Mouse (Mus musculus) embryonic facial prominence, embryonic 11.5 days (tissue): ENCODE data around the gene Olfr1535. TPM values are rescaled to one million over a fixed set of nuclear protein-coding genes. Genes with fewer than 3 reads are reported as not detected.

Experiments
- ATAC-seq: fragments of 200-750 bp; cut with Nextera tagmentation; replicated peaks from 2 replicates; pipeline ENCODE4 v1.8.0; 2017; ENCODE audit warnings: low read depth; ENCODE audit not compliant: insufficient number of reproducible peaks, low FRiP score, low TSS enrichment
- DNase-seq: peaks from one replicate; pipeline ENCODE4 v3.0.0-alpha.2; 2015; ENCODE audit warnings: low spot score
- H3K27ac ChIP-seq: fragments of 300-500 bp; sonication (generic); replicated peaks from 2 replicates; pipeline ENCODE4 v1.5.1; 2014; ENCODE audit warnings: mild to moderate bottlenecking, low read depth, low read length, control low read depth
- H3K27me3 ChIP-seq: fragments of 300-500 bp; sonication (generic); 2 replicates; pipeline ENCODE4 v1.6.1; 2014; ENCODE audit warnings: mild to moderate bottlenecking, low read length, moderate library complexity, mixed read lengths; ENCODE audit not compliant: control insufficient read depth, insufficient read depth
- H3K36me3 ChIP-seq: fragments of 300-500 bp; sonication (generic); replicated peaks from 2 replicates; pipeline ENCODE4 v1.6.1; 2014; ENCODE audit warnings: low read depth, mild to moderate bottlenecking, low read length, moderate library complexity, mixed read lengths; ENCODE audit not compliant: control insufficient read depth, insufficient read depth
- H3K4me1 ChIP-seq: fragments of 300-500 bp; sonication (generic); 2 replicates; pipeline ENCODE4 v1.6.1; 2014; ENCODE audit warnings: low read length, mixed read lengths; ENCODE audit not compliant: control insufficient read depth, insufficient read depth
- H3K4me2 ChIP-seq: fragments of 300-500 bp; sonication (generic); 2 replicates; pipeline ENCODE4 v1.6.1; 2014; ENCODE audit warnings: low read depth, mild to moderate bottlenecking, control low read depth, low read length, moderate library complexity
- H3K4me3 ChIP-seq: fragments of 300-500 bp; sonication (generic); 2 replicates; pipeline ENCODE4 v1.5.1; 2014; ENCODE audit warnings: low read depth, low read length, control low read depth
- H3K9ac ChIP-seq: fragments of 300-500 bp; sonication (generic); replicated peaks from 2 replicates; pipeline ENCODE4 v1.6.1; 2014; ENCODE audit warnings: mild to moderate bottlenecking, control low read depth, low read length
- H3K9me3 ChIP-seq: fragments of 300-500 bp; sonication (generic); replicated peaks from 2 replicates; pipeline ENCODE4 v1.6.1; 2016; ENCODE audit warnings: mild to moderate bottlenecking, low read length, inconsistent platforms, mixed read lengths; ENCODE audit not compliant: control insufficient read depth
- WGBS: fragments of 180-500 bp; shearing (Covaris S2); extraction: QIAGEN DNeasy Blood & Tissue Kit; methylation state at CpG from one replicate; pipeline ENCODE4 v1.1.7; 2014; 5-methylcytosine and 5-hydroxymethylcytosine counted together
- polyA plus RNA-seq: library from polyadenylated mRNA; unstranded; fragments of >200 nt; fragmentation: Nextera tagmentation; extraction: Ambion mirVana; gene quantifications from 2 replicates; pipeline ENCODE4 v1.2.1, GENCODE M21; 2014

Olfr1535 gene
- polyA plus RNA-seq, 1 experiment from 2014 or later, result not detected

DNA sequence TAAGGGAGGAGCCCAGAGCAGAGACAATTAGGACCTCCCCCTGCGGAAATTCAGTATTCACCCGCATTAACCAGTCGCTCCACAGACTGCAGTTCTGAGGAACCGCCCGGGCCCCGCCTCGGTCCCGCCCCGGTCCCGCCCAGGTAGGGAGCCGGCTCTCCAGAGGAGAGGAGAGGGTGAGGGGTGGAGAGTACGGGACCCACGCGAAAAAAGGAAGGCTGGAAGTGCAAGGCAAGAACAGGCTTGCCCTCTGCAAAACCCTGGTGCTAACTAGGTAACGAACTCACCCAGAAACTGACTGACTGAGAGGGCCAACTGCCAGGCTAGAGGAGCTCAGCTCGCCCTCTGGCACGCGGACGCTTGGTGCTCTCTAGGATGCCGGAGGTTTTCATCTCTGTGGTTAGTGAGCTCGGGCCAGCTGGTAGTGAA, 53.5 kb downstream of the Olfr1535 start:
- H3K4me2 ChIP-seq, result peak overlapping the region; percentile 42
- DNase-seq (peak; percentile 90), ATAC-seq (peak; percentile 100)
- H3K4me1 ChIP-seq, result no peaks in the 10 kb centered on the region
- H3K9me3 ChIP-seq, result no peaks in the 10 kb centered on the region
- H3K9ac ChIP-seq, result peak overlapping the region; percentile 72
- peak overlapping the region; percentile 67 for H3K4me3 ChIP-seq
- H3K27me3 ChIP-seq, result no peaks in the 10 kb centered on the region
- peak overlapping the region; percentile 59; the same call in 1 of the 2 replicates for H3K27ac ChIP-seq
- WGBS, result under 1% methylated on average over 21 of the region's 21 CpGs
- no peaks in the 10 kb centered on the region for H3K36me3 ChIP-seq

Other genes starting within 250 kb of the Olfr1535 start
- 0.41 and 0.67 TPM in 2 replicates for gene Gpx6, start 247.8 kb downstream of the Olfr1535 start, polyA plus RNA-seq
- gene Olfr1367, start 213.0 kb downstream of the Olfr1535 start, polyA plus RNA-seq, result not detected in 2 replicates
- gene Zscan12, start 197.1 kb downstream of the Olfr1535 start, polyA plus RNA-seq, result 20.5 and 21.5 TPM in 2 replicates
- 84.9 and 89.5 TPM in 2 replicates for gene Zkscan3, start 157.1 kb downstream of the Olfr1535 start, polyA plus RNA-seq
- gene Pgbd1, start 118.8 kb downstream of the Olfr1535 start, polyA plus RNA-seq, result 5.6 and 6.2 TPM in 2 replicates
- gene Zscan26, start 106.2 kb downstream of the Olfr1535 start, polyA plus RNA-seq, result 17.9 and 19.3 TPM in 2 replicates
- 1.9 and 3.1 TPM in 2 replicates for gene Nkapl, start 91.4 kb downstream of the Olfr1535 start, polyA plus RNA-seq
- 3.8 and 4.2 TPM in 2 replicates for gene Zkscan4, start 81.0 kb downstream of the Olfr1535 start, polyA plus RNA-seq
- not detected in 2 replicates for gene Gm10065, start 80.5 kb downstream of the Olfr1535 start, polyA plus RNA-seq
- gene AK157302, start 64.7 kb downstream of the Olfr1535 start, polyA plus RNA-seq, result 0.35 and 0.41 TPM in 2 replicates
- 1.9 and 5.2 TPM in 2 replicates for gene Gm11273, start 58.5 kb downstream of the Olfr1535 start, polyA plus RNA-seq
- 8.7 and 11.9 TPM in 2 replicates for gene Zkscan8, start 28.8 kb downstream of the Olfr1535 start, polyA plus RNA-seq
- 0.13 and 0.24 TPM in 2 replicates for gene Olfr1366, start 17.1 kb downstream of the Olfr1535 start, polyA plus RNA-seq
- not detected in 2 replicates for gene Olfr1364, start 21.9 kb upstream of the Olfr1535 start, polyA plus RNA-seq
- not detected in 2 replicates for gene Olfr1362, start 54.1 kb upstream of the Olfr1535 start, polyA plus RNA-seq
- gene Olfr11, start 82.6 kb upstream of the Olfr1535 start, polyA plus RNA-seq, result not detected in 2 replicates
- gene Olfr1361, start 103.5 kb upstream of the Olfr1535 start, polyA plus RNA-seq, result not detected in 2 replicates
- not detected in 2 replicates for gene Olfr1360, start 117.5 kb upstream of the Olfr1535 start, polyA plus RNA-seq
- not detected in 2 replicates for gene Olfr1359, start 138.2 kb upstream of the Olfr1535 start, polyA plus RNA-seq
- gene Hist1h2bl, start 156.2 kb upstream of the Olfr1535 start, polyA plus RNA-seq, result 4.6 TPM in 2 replicates
- 26.6 and 30.4 TPM in 2 replicates for gene Hist1h2ai, start 156.5 kb upstream of the Olfr1535 start, polyA plus RNA-seq
- gene Hist1h3h, start 157.8 kb upstream of the Olfr1535 start, polyA plus RNA-seq, result 9.7 and 14.7 TPM in 2 replicates
- gene Hist1h2bm, start 162.2 kb upstream of the Olfr1535 start, polyA plus RNA-seq, result 6.3 and 6.4 TPM in 2 replicates
- 1.4 and 2.7 TPM in 2 replicates for gene Hist1h4j, start 175.2 kb upstream of the Olfr1535 start, polyA plus RNA-seq
- 7.7 and 8.5 TPM in 2 replicates for gene Hist1h4k, start 190.6 kb upstream of the Olfr1535 start, polyA plus RNA-seq
- gene Hist1h2ak, start 193.9 kb upstream of the Olfr1535 start, polyA plus RNA-seq, result 10.4 and 12.0 TPM in 2 replicates
- 1.2 and 1.9 TPM in 2 replicates for gene Hist1h2bn, start 194.2 kb upstream of the Olfr1535 start, polyA plus RNA-seq
- 20.2 and 23.6 TPM in 2 replicates for gene Hist1h1b, start 220.7 kb upstream of the Olfr1535 start, polyA plus RNA-seq
- 270 and 294 TPM in 2 replicates for gene Hist1h3i, start 223.5 kb upstream of the Olfr1535 start, polyA plus RNA-seq
- gene Hist1h2an, start 227.3 kb upstream of the Olfr1535 start, polyA plus RNA-seq, result 3.7 and 7.3 TPM in 2 replicates
- 3.1 and 3.8 TPM in 2 replicates for gene Hist1h2bp, start 227.6 kb upstream of the Olfr1535 start, polyA plus RNA-seq